In genomic region chr9:71210870-71211269, GRCm38 (mm10) we compare ENCODE assay signal across 8 mouse cellular contexts. TPM values are rescaled to one million over a fixed set of nuclear protein-coding genes. Genes with fewer than 3 reads are reported as not detected.
DNase-seq lines count a peak whose midpoint lies in the region; ATAC-seq and TF ChIP-seq lines count a peak whose summit lies in the region.

No protein-coding gene starts in this region.

- H3K79me2 ChIP-seq in C2C12 (ENCODE audit: control insufficient read depth, insufficient read depth) = no peaks in the 10 kb centered on the region

- peaks cover 34% of the 10 kb centered on the region for H3K27me3 ChIP-seq in kidney, embryonic 15.5 days
- peaks cover 14% of the 10 kb centered on the region for H3K27me3 ChIP-seq in C2C12 (ENCODE audit: control insufficient read depth, insufficient read depth, insufficient read length)
- H3K27me3 ChIP-seq in embryonic facial prominence, embryonic 11.5 days (ENCODE audit: control insufficient read depth, insufficient read depth, low read length) = peaks cover 18% of the 10 kb centered on the region
- peaks cover 17% of the 10 kb centered on the region for H3K27me3 ChIP-seq in midbrain, postnatal 0 days (ENCODE audit: insufficient read depth, low read length)

- H3K9ac ChIP-seq in kidney, embryonic 15.5 days = no peak overlapping the region
- no peak overlapping the region for H3K9ac ChIP-seq in embryonic facial prominence, embryonic 11.5 days (replicated peaks; ENCODE audit: low read length)
- no peak overlapping the region for H3K9ac ChIP-seq in midbrain, postnatal 0 days (replicated peaks; ENCODE audit: low read length, poor library complexity, severe bottlenecking)

- 11% methylated on average over 2 of the region's 2 CpGs for WGBS in kidney, embryonic 15.5 days
- 8% methylated on average over 2 of the region's 2 CpGs for WGBS in embryonic facial prominence, embryonic 11.5 days
- 7% methylated on average over 2 of the region's 2 CpGs for WGBS in midbrain, postnatal 0 days

- H3K79me3 ChIP-seq in C2C12 (ENCODE audit: low read depth) = no peaks in the 10 kb centered on the region

- H3K4me3 ChIP-seq in kidney, embryonic 15.5 days (replicated peaks) = no peak overlapping the region
- H3K4me3 ChIP-seq in C2C12 (ENCODE audit: insufficient read depth, poor library complexity, severe bottlenecking) = no peak overlapping the region
- no peak overlapping the region for H3K4me3 ChIP-seq in embryonic facial prominence, embryonic 11.5 days (ENCODE audit: low read depth, low read length)
- no peak overlapping the region for H3K4me3 ChIP-seq in midbrain, postnatal 0 days (ENCODE audit: low read depth, low read length)

- H3K36me3 ChIP-seq in kidney, embryonic 15.5 days = no peaks in the 10 kb centered on the region
- no peaks in the 10 kb centered on the region for H3K36me3 ChIP-seq in C2C12 (ENCODE audit: control insufficient read depth, insufficient read depth)
- no peaks in the 10 kb centered on the region for H3K36me3 ChIP-seq in embryonic facial prominence, embryonic 11.5 days (replicated peaks; ENCODE audit: control insufficient read depth, insufficient read depth, low read depth, low read length)
- no peaks in the 10 kb centered on the region for H3K36me3 ChIP-seq in midbrain, postnatal 0 days (ENCODE audit: insufficient read depth, low read length)

- peaks cover 7% of the 10 kb centered on the region; the same call in 1 of the 2 replicates for H3K4me1 ChIP-seq in kidney, embryonic 15.5 days
- no peaks in the 10 kb centered on the region for H3K4me1 ChIP-seq in embryonic facial prominence, embryonic 11.5 days (ENCODE audit: control insufficient read depth, insufficient read depth, low read length)
- H3K4me1 ChIP-seq in midbrain, postnatal 0 days (ENCODE audit: insufficient read depth, low read length) = no peaks in the 10 kb centered on the region

- peak; percentile 39 for DNase-seq in adrenal gland, postnatal 10 days
- DNase-seq in adrenal gland, adult 8-10 months = no peak
- peak; percentile 45 for DNase-seq in kidney, adult 9 months
- DNase-seq in embryonic facial prominence, embryonic 11.5 days (ENCODE audit: low spot score) = peak; percentile 57
- peak; percentile 58 for DNase-seq in midbrain, postnatal 0 days (ENCODE audit: low spot score)
- DNase-seq in c-Kit-positive CD71-positive TER-119-positive erythroid progenitor cells, embryonic 14.5 days (ENCODE audit: low spot score) = no peak

- H3ac ChIP-seq in C2C12 (ENCODE audit: control insufficient read depth, insufficient read length, low read depth) = no peak overlapping the region

- no peak overlapping the region for H3K27ac ChIP-seq in kidney, embryonic 15.5 days
- no peak overlapping the region for H3K27ac ChIP-seq in embryonic facial prominence, embryonic 11.5 days (replicated peaks; ENCODE audit: low read depth, low read length)
- H3K27ac ChIP-seq in midbrain, postnatal 0 days (ENCODE audit: low read depth, low read length) = no peak overlapping the region

- TF ChIP-seq CTCF in C2C12 (IDR thresholded peaks at IDR 0.05; ENCODE audit: control insufficient read depth, insufficient read depth, insufficient read length) = peak; percentile 18
- TF ChIP-seq CTCF in midbrain, postnatal 0 days (IDR thresholded peaks at IDR 0.05) = peak; percentile 84

- no peak overlapping the region for H3K4me2 ChIP-seq in kidney, embryonic 15.5 days
- H3K4me2 ChIP-seq in embryonic facial prominence, embryonic 11.5 days (ENCODE audit: low read depth, low read length) = no peak overlapping the region
- H3K4me2 ChIP-seq in midbrain, postnatal 0 days (ENCODE audit: low read depth, low read length, poor library complexity, severe bottlenecking) = no peak overlapping the region

- no peaks in the 10 kb centered on the region for H3K9me3 ChIP-seq in kidney, embryonic 15.5 days (replicated peaks)
- no peaks in the 10 kb centered on the region for H3K9me3 ChIP-seq in embryonic facial prominence, embryonic 11.5 days (replicated peaks; ENCODE audit: control insufficient read depth, low read length)
- no peaks in the 10 kb centered on the region for H3K9me3 ChIP-seq in midbrain, postnatal 0 days (ENCODE audit: low read length)

- ATAC-seq in kidney, embryonic 15.5 days (replicated peaks; ENCODE audit: low FRiP score) = no peak
- no peak for ATAC-seq in embryonic facial prominence, embryonic 11.5 days (replicated peaks; ENCODE audit: insufficient number of reproducible peaks, low FRiP score, low TSS enrichment, low read depth)
- ATAC-seq in midbrain, postnatal 0 days (ENCODE audit: low FRiP score) = no peak

TF ChIP-seq in C2C12, 6 proteins besides CTCF, POLR2A, EP300 and RAD21:
- TF ChIP-seq FOSL1 (IDR thresholded peaks at IDR 0.05; ENCODE audit: insufficient read depth, low read length, poor library complexity, severe bottlenecking) = no peak

RNA-seq across cellular contexts. Expression of gene Aldh1a2, which starts 4.7 kb away (rescaled TPM):
- 10 to 100 TPM; 29.3 to 35.4 TPM for total RNA-seq in adrenal gland, postnatal 10 days (2021)
- total RNA-seq in adrenal gland, adult 8-10 months (2022) = 10 to 100 TPM; 53.9 to 84.0 (median 63.2) TPM
- polyA plus RNA-seq in kidney, embryonic 15.5 days (2015; fragmentation: Nextera tagmentation; extraction: Ambion mirVana) = 323 and 326 TPM in 2 replicates
- polyA plus RNA-seq in C2C12 (2012; fragmentation: generic; extraction: Trizol) = 0.01 TPM
- polyA plus RNA-seq in embryonic facial prominence, embryonic 11.5 days (2014; fragmentation: Nextera tagmentation; extraction: Ambion mirVana) = 39.1 and 42.0 TPM in 2 replicates
- total RNA-seq in midbrain, postnatal 0 days (2014; rRNA removed) = 19.9 and 33.7 TPM in 2 replicates
- 27.3 and 28.5 TPM in 2 replicates for polyA plus RNA-seq in midbrain, postnatal 0 days (2015; fragmentation: Nextera tagmentation; extraction: Ambion mirVana)

RNA-seq across cellular contexts. Expression of gene Aqp9, which starts 42.4 kb away (rescaled TPM):
- 10 to 100 TPM; 17.2 to 35.8 TPM for total RNA-seq in adrenal gland, postnatal 10 days (2021)
- 1 to 10 TPM in 1 of 4 experiments, under 1 TPM in 2, not detected in 1; 0.35 to 1.2 (median 0.74) TPM for total RNA-seq in adrenal gland, adult 8-10 months (2022)
- 0.22 and 0.26 TPM in 2 replicates for polyA plus RNA-seq in kidney, embryonic 15.5 days (2015; fragmentation: Nextera tagmentation; extraction: Ambion mirVana)
- 0.01 TPM for polyA plus RNA-seq in C2C12 (2012; fragmentation: generic; extraction: Trizol)
- polyA plus RNA-seq in embryonic facial prominence, embryonic 11.5 days (2014; fragmentation: Nextera tagmentation; extraction: Ambion mirVana) = 0.17 TPM in 2 replicates
- total RNA-seq in midbrain, postnatal 0 days (2014; rRNA removed) = 1.3 and 6.4 TPM in 2 replicates
- polyA plus RNA-seq in midbrain, postnatal 0 days (2015; fragmentation: Nextera tagmentation; extraction: Ambion mirVana) = 1.7 and 2.3 TPM in 2 replicates

Comparison
In these comparisons a context has a peak if more than half of its experiments do, and no peak if none do; other contexts are left out.
1. DNase-seq: peak in adrenal gland, postnatal 10 days (single experiment), kidney, adult 9 months (single experiment), embryonic facial prominence, embryonic 11.5 days (single experiment) and midbrain, postnatal 0 days (single experiment); none in adrenal gland, adult 8-10 months (single experiment) and c-Kit-positive CD71-positive TER-119-positive erythroid progenitor cells, embryonic 14.5 days (single experiment).
2. RNA of gene Aldh1a2, which starts 4.7 kb away (polyA plus RNA-seq): 323 to 326 TPM in kidney, embryonic 15.5 days, 39.1 to 42.0 TPM in embryonic facial prominence, embryonic 11.5 days and 27.3 to 28.5 TPM in midbrain, postnatal 0 days; 0.01 TPM in C2C12 (single experiment); every median in the first group is over 10 times any median in the second.